Mouse (Mus musculus): ENCODE results near the gene Fgf9. TPM values are rescaled to one million over a fixed set of nuclear protein-coding genes. Genes with fewer than 3 reads are reported as not detected.
A peak's percentile ranks its signal among the peaks of the same experiment; 100 is the strongest.

Fgf9 gene
- polyA plus RNA-seq, 1 experiment from 2014 or later = 2.8 TPM

GRCm38 (mm10) chr14:58074621-58075432 is 4.5 kb downstream of the Fgf9 start:
- Histone ChIP-seq H3K27me3 (ENCODE audit: insufficient read depth, poor library complexity, severe bottlenecking) (peaks cover 98% of the 10 kb centered on the region), H3K4me1 (replicated peaks) (peaks cover 64% of the 10 kb centered on the region), H3K4me3 (peak overlapping the region; percentile 69), H3K27ac (peak overlapping the region; percentile 83), H3K36me3 (no peaks in the 10 kb centered on the region), H3K9me3 (no peaks in the 10 kb centered on the region)
- WGBS = under 1% methylated on average over 61 of the region's 61 CpGs
- peak; percentile 65 for DNase-seq (ENCODE audit: low spot score)

- H3K9me3 ChIP-seq = no peaks in the 10 kb centered on the region
- DNase-seq (ENCODE audit: low spot score) = peak; percentile 62
- under 1% methylated on average over 31 of the region's 31 CpGs for WGBS
- peaks cover 59% of the 10 kb centered on the region for H3K4me1 ChIP-seq (replicated peaks)
- H3K4me3 ChIP-seq = peak overlapping the region; percentile 69
- H3K27ac ChIP-seq = peak overlapping the region; percentile 83
- H3K27me3 ChIP-seq (ENCODE audit: insufficient read depth, poor library complexity, severe bottlenecking) = peaks cover 91% of the 10 kb centered on the region
- H3K36me3 ChIP-seq = no peaks in the 10 kb centered on the region
These were observed 5.2 kb downstream of the Fgf9 start for GRCm38 (mm10) chr14:58075433-58076029.

- Histone ChIP-seq H3K27me3 (ENCODE audit: insufficient read depth, poor library complexity, severe bottlenecking) (peaks cover 86% of the 10 kb centered on the region), H3K9me3 (no peaks in the 10 kb centered on the region), H3K36me3 (no peaks in the 10 kb centered on the region), H3K4me3 (peak overlapping the region; percentile 69), H3K4me1 (replicated peaks) (peaks cover 54% of the 10 kb centered on the region), H3K27ac (peak overlapping the region; percentile 83)
- WGBS = under 1% methylated on average over 40 of the region's 40 CpGs
- DNase-seq (ENCODE audit: low spot score) = peak; percentile 66
These were observed 5.7 kb downstream of the Fgf9 start for GRCm38 (mm10) chr14:58076030-58076521.

DNA sequence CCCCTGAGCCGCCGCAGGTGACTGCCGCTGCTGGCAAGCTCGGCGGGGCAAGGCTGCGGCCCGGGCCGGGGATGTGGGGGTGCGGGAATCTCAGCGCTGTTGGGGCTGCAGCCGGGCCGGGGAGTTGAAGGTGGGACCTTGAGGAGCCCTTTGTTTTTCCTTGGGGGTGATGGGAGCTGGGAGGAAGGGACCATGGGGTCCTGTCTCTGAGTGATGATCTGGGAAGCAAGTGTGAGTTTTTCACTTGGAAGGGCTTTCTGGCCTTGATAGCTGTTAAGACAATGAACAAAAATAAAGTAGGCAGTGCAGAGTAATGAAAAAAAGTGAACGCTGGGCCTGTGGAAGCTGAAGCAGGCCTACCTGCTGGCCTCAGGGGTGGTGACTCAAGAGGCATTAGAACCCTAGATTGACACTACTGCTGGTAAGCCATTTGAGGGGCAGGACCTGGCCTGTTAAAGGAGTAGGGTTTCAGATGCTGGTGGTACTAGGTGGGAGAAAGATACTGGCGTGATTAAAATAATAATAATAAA is 6.4 kb downstream of the Fgf9 start:
- Histone ChIP-seq H3K4me3 (peak overlapping the region; percentile 69), H3K27ac (peak overlapping the region; percentile 83), H3K36me3 (no peaks in the 10 kb centered on the region), H3K4me1 (replicated peaks) (peaks cover 47% of the 10 kb centered on the region), H3K27me3 (ENCODE audit: insufficient read depth, poor library complexity, severe bottlenecking) (peaks cover 78% of the 10 kb centered on the region), H3K9me3 (no peaks in the 10 kb centered on the region)
- no peak for DNase-seq (ENCODE audit: low spot score)
- WGBS = 6% methylated on average over 14 of the region's 14 CpGs

- DNase-seq (ENCODE audit: low spot score) = no peak
- H3K27ac ChIP-seq = no peak overlapping the region
- H3K27me3 ChIP-seq (ENCODE audit: insufficient read depth, poor library complexity, severe bottlenecking) = peaks cover 52% of the 10 kb centered on the region
- H3K9me3 ChIP-seq = no peaks in the 10 kb centered on the region
- H3K36me3 ChIP-seq = 0 out of 2 replicates have a peak, but pooled peaks cover 8% of the 10 kb centered on the region
- peaks cover 25% of the 10 kb centered on the region for H3K4me1 ChIP-seq (replicated peaks)
- 89% methylated on average over 2 of the region's 2 CpGs for WGBS
- H3K4me3 ChIP-seq = no peak overlapping the region
These were observed 9.1 kb downstream of the Fgf9 start for GRCm38 (mm10) chr14:58079471-58079870.

DNA sequence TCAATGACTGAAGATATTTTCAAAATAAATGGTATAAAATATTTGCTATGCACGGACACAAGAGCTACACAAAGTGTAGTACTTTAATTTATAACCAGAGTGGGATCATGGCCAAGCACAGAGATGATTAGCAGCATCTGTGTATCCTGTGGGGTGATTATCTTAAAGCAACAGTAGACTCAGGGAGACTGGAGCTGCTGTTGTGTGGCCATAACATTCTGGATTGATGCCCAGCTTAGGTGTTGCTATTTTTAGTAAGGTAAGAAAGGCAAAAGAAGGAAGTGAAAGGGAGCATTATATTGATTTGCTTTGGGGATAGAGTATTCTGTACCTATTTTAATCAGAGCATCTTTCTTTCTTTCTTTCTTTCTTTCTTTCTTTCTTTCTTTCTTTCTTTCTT is 11.6 kb downstream of the Fgf9 start:
- Histone ChIP-seq H3K9me3 (no peaks in the 10 kb centered on the region), H3K4me3 (no peak overlapping the region), H3K27ac (no peak overlapping the region), H3K27me3 (ENCODE audit: insufficient read depth, poor library complexity, severe bottlenecking) (peaks cover 27% of the 10 kb centered on the region), H3K36me3 (0 out of 2 replicates have a peak, but pooled peaks cover 8% of the 10 kb centered on the region), H3K4me1 (replicated peaks) (peaks cover 2% of the 10 kb centered on the region; the same call in 1 of the 2 replicates)
- DNase-seq (ENCODE audit: low spot score) = no peak
- WGBS = 87% methylated on average over 1 of the region's 1 CpGs

GRCm38 (mm10) chr14:58084240-58084639 is 13.9 kb downstream of the Fgf9 start:
- Histone ChIP-seq H3K4me3 (no peak overlapping the region), H3K27ac (no peak overlapping the region)
- 92% methylated on average over 3 of the region's 3 CpGs for WGBS

GRCm38 (mm10) chr14:58087326-58087725 is 17.0 kb downstream of the Fgf9 start:
- no peak for DNase-seq (ENCODE audit: low spot score)
- no peak overlapping the region for H3K27ac ChIP-seq
- H3K36me3 ChIP-seq = 0 out of 2 replicates have a peak, but pooled peaks cover 8% of the 10 kb centered on the region
- H3K9me3 ChIP-seq = no peaks in the 10 kb centered on the region
- no peak overlapping the region for H3K4me3 ChIP-seq
- H3K4me1 ChIP-seq (replicated peaks) = peaks cover 11% of the 10 kb centered on the region
- no peaks in the 10 kb centered on the region for H3K27me3 ChIP-seq (ENCODE audit: insufficient read depth, poor library complexity, severe bottlenecking)
- 37% methylated on average over 4 of the region's 4 CpGs for WGBS

More at GRCm38 (mm10) chr14:58084240-58084639, 13.9 kb downstream of the Fgf9 start:
- Histone ChIP-seq H3K27me3 (ENCODE audit: insufficient read depth, poor library complexity, severe bottlenecking) (peaks cover 4% of the 10 kb centered on the region; the same call in 1 of the 2 replicates), H3K4me1 (replicated peaks) (peaks cover 11% of the 10 kb centered on the region), H3K36me3 (0 out of 2 replicates have a peak, but pooled peaks cover 8% of the 10 kb centered on the region), H3K9me3 (no peaks in the 10 kb centered on the region)
- no peak for DNase-seq (ENCODE audit: low spot score)

- DNase-seq (ENCODE audit: low spot score) = no peak
- Histone ChIP-seq H3K27ac (no peak overlapping the region), H3K36me3 (no peaks in the 10 kb centered on the region), H3K4me3 (no peak overlapping the region), H3K9me3 (no peaks in the 10 kb centered on the region), H3K4me1 (replicated peaks) (peaks cover 14% of the 10 kb centered on the region), H3K27me3 (ENCODE audit: insufficient read depth, poor library complexity, severe bottlenecking) (no peaks in the 10 kb centered on the region)
- WGBS = 86% methylated on average over 5 of the region's 5 CpGs
These were observed 19.1 kb downstream of the Fgf9 start for GRCm38 (mm10) chr14:58089486-58089885.

DNA sequence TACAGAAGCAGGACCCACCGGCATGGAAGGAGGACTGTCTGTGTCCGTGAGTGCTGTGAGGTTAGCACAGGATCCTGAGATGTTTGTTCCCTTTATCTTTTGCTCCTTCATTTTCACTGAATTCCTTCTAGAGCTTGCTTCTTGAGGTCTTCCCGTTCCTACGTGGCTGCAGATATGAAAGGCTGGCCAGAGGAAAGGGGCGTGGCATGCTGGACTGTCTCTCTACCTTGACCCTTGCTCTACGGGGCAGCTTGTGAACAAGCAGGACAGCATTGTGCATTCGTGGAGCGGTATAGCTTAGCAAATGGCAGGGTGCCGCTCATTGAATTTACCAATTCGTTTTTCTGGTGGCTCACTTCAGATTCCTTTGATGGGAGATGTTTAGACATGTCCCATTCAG is 21.0 kb downstream of the Fgf9 start:
- Histone ChIP-seq H3K4me1 (replicated peaks) (peaks cover 16% of the 10 kb centered on the region), H3K27me3 (ENCODE audit: insufficient read depth, poor library complexity, severe bottlenecking) (no peaks in the 10 kb centered on the region), H3K36me3 (no peaks in the 10 kb centered on the region), H3K4me3 (no peak overlapping the region), H3K9me3 (no peaks in the 10 kb centered on the region), H3K27ac (no peak overlapping the region)
- WGBS = 68% methylated on average over 10 of the region's 10 CpGs
- DNase-seq (ENCODE audit: low spot score) = no peak

- Histone ChIP-seq H3K27ac (no peak overlapping the region), H3K9me3 (no peaks in the 10 kb centered on the region), H3K4me3 (no peak overlapping the region), H3K36me3 (no peaks in the 10 kb centered on the region), H3K4me1 (replicated peaks) (0 out of 2 replicates have a peak, but pooled peaks cover 2% of the 10 kb centered on the region), H3K27me3 (ENCODE audit: insufficient read depth, poor library complexity, severe bottlenecking) (no peaks in the 10 kb centered on the region)
- DNase-seq (ENCODE audit: low spot score) = no peak
- WGBS = 87% methylated on average over 8 of the region's 8 CpGs
These were observed 29.3 kb downstream of the Fgf9 start for GRCm38 (mm10) chr14:58099599-58099998.

GRCm38 (mm10) chr14:58101298-58101697 is 31.0 kb downstream of the Fgf9 start:
- 19% methylated on average over 6 of the region's 6 CpGs for WGBS
- no peaks in the 10 kb centered on the region for H3K36me3 ChIP-seq
- H3K27ac ChIP-seq = no peak overlapping the region

DNA sequence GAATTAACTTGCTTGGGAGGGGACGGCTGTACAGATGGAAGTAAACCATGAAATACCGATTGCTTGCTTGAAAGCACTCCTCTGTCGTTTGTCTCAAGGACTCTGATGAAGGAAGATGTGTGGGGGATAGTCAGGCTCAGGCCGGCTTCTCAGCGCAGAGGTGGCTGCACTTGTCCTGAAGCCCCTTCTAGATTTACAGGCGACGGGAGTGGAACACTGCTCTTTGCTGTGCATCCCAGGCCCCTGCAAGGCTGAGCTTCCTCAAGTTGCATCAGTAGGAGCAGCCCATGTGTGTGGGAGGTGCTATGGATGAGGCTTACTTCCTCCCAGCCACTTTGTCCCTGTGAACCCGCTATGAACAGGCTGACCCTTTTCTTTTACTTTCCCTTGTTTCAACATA is 33.9 kb downstream of the Fgf9 start:
- H3K4me3 ChIP-seq = no peak overlapping the region
- H3K27ac ChIP-seq = no peak overlapping the region
- no peaks in the 10 kb centered on the region for H3K4me1 ChIP-seq (replicated peaks)
- no peaks in the 10 kb centered on the region for H3K9me3 ChIP-seq
- DNase-seq (ENCODE audit: low spot score) = no peak
- WGBS = 64% methylated on average over 8 of the region's 8 CpGs
- no peaks in the 10 kb centered on the region for H3K36me3 ChIP-seq
- no peaks in the 10 kb centered on the region for H3K27me3 ChIP-seq (ENCODE audit: insufficient read depth, poor library complexity, severe bottlenecking)

More at GRCm38 (mm10) chr14:58101298-58101697, 31.0 kb downstream of the Fgf9 start:
- Histone ChIP-seq H3K4me3 (no peak overlapping the region), H3K4me1 (replicated peaks) (no peaks in the 10 kb centered on the region), H3K27me3 (ENCODE audit: insufficient read depth, poor library complexity, severe bottlenecking) (no peaks in the 10 kb centered on the region), H3K9me3 (no peaks in the 10 kb centered on the region)
- no peak for DNase-seq (ENCODE audit: low spot score)

All from hindbrain, embryonic 10.5 days (tissue).